Mouse (Mus musculus) E14TG2a.4 (cell line): Measurements from ENCODE around the gene Prrg2.

Experiments
- CTCF ChIP-seq: conservative IDR thresholded peaks from 2 replicates; pipeline ENCODE4 v1.5.1; 2014; ENCODE audit warnings: low read length
- NANOG ChIP-seq: IDR thresholded peaks from 2 replicates; pipeline ENCODE4 v1.6.1; 2014; ENCODE audit warnings: borderline replicate concordance, low read length, mixed read lengths
- POU5F1 ChIP-seq: IDR thresholded peaks from 2 replicates; pipeline ENCODE4 v1.6.1; 2014; ENCODE audit warnings: low read length, borderline replicate concordance

GRCm38 (mm10) chr7:45111940-45112339 is 49.5 kb upstream of the Prrg2 start:
- TF ChIP-seq CTCF = no peak
- no peak for TF ChIP-seq NANOG
- no peak for TF ChIP-seq POU5F1
